Mouse (Mus musculus): ENCODE results near the gene Eri3. TPM values are rescaled to one million over a fixed set of nuclear protein-coding genes. Genes with fewer than 3 reads are reported as not detected.

The Eri3 gene
- polyA plus RNA-seq (2017; shearing (Covaris generic)), result 10 to 100 TPM; 39.9 to 46.0 TPM

DNA sequence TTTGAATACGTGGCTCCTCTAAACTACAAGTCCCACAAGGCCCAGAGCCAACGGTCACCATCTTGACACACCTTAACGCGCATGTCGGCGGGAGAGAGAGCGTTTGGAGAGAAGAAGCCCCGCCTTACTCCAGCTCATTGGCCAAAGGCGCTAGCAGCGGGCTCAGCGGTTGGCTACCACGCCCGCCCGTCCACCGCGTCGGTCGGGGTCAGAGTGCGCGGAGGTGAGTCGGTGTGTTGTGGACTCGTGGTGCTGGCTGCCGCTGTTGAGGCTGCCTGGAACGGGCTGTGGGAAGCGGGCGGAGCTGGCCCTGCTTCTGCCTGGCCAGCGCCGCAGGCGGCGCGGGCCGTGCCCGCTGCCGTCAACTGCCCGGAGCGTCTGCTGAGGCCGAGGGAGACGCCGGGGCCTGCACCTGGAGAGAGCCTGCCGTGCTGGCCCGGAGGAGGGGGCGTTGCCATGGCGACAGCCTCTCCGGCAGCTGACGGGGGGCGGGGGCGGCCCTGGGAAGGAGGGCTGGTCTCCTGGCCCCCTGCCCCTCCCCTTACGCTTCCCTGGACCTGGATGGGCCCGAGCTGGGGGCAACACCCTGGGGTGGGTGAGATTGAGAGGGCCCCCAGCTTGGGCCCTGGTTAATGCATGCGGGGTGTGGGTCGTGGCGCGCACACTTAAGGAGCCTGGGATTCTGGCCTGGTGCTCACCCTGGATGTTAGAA lies at the start of gene Eri3:
Eri3 (plus strand) TSS at position 226 of the 712 bp plus-strand sequence.

DNA sequence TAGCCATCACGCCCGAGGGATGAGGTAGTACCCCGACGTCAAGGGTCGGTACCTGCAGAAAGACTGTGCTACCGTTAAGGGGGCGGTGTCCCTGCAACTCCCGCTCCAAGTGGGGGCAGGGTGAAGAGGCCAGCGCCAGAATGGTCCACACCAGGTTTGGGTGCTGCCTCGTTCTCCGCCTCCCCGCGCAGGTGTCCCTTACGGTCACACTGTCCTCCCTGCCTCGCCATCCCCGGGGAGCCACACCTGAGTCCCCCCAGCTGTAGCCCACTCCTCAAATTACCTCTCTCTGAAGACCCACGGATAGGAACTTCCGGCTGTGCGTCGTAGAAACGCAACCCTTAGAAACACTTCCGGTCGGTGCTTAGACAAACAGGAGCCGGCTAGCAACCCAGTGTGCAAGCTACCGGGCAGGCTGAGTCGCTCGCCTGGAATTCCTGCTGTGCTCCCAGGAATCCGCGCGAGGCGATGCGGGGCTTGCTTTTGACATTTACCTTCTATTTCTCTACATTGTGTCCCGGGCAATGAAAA lies 131.8 kb downstream of the Eri3 start, which contains the start of gene Dmap1:
Dmap1 (minus strand) TSS at position 343 of the 531 bp plus-strand sequence.

Other genes with a start within 250 kb of the Eri3 start
- 100 to 1,000 TPM; 103 to 132 TPM for gene Rnf220, start 53.3 kb upstream of the Eri3 start, polyA plus RNA-seq (2017; shearing (Covaris generic))
- 10 to 100 TPM; 46.7 to 50.0 TPM for gene Dmap1, start 131.9 kb downstream of the Eri3 start, polyA plus RNA-seq (2017; shearing (Covaris generic))
- not detected for gene Gm12845, start 174.0 kb downstream of the Eri3 start, polyA plus RNA-seq (2017; shearing (Covaris generic))
- gene Klf17, start 215.3 kb downstream of the Eri3 start, polyA plus RNA-seq (2017; shearing (Covaris generic)), result 1 to 10 TPM in 1 of 2 experiments, not detected in 1; 1.7 TPM